Mouse (Mus musculus): ENCODE measurements around the gene Rapgef1. TPM values are rescaled to one million over a fixed set of nuclear protein-coding genes. Genes with fewer than 3 reads are reported as not detected.

Rapgef1 gene
- polyA plus RNA-seq, 1 experiment from 2014 or later: 25.3 TPM

- Histone ChIP-seq H3K36me3 (ENCODE audit: control insufficient read depth, insufficient read depth, low read length) (peaks cover 59% of the 10 kb centered on the region), H3K9ac (replicated peaks; ENCODE audit: low read length) (no peak overlapping the region), H3K4me1 (ENCODE audit: control insufficient read depth, insufficient read depth, low read length) (no peaks in the 10 kb centered on the region), H3K27ac (replicated peaks; ENCODE audit: low read depth, low read length) (no peak overlapping the region), H3K9me3 (ENCODE audit: control insufficient read depth, low read length) (no peaks in the 10 kb centered on the region), H3K4me2 (ENCODE audit: low read length) (no peak overlapping the region), H3K27me3 (ENCODE audit: control insufficient read depth, insufficient read depth, low read length) (no peaks in the 10 kb centered on the region), H3K4me3 (replicated peaks; ENCODE audit: low read depth, low read length) (no peak overlapping the region)
- ATAC-seq (ENCODE audit: low FRiP score, low TSS enrichment) (no peak), DNase-seq (peak; percentile 42)
- 21% methylated on average over 6 of the region's 6 CpGs for WGBS
Measured at GRCm38 (mm10) chr2:29716691-29717090, 97.2 kb downstream of the Rapgef1 start.

- Histone ChIP-seq H3K36me3 (ENCODE audit: control insufficient read depth, insufficient read depth, low read length) (peaks cover 66% of the 10 kb centered on the region), H3K4me1 (ENCODE audit: control insufficient read depth, insufficient read depth, low read length) (no peaks in the 10 kb centered on the region), H3K9me3 (ENCODE audit: control insufficient read depth, low read length) (no peaks in the 10 kb centered on the region), H3K27me3 (ENCODE audit: control insufficient read depth, insufficient read depth, low read length) (no peaks in the 10 kb centered on the region), H3K27ac (replicated peaks; ENCODE audit: low read depth, low read length) (no peak overlapping the region), H3K9ac (replicated peaks; ENCODE audit: low read length) (no peak overlapping the region), H3K4me3 (replicated peaks; ENCODE audit: low read depth, low read length) (no peak overlapping the region), H3K4me2 (ENCODE audit: low read length) (no peak overlapping the region)
- 93% methylated on average over 5 of the region's 5 CpGs for WGBS
- DNase-seq: no peak
- ATAC-seq (ENCODE audit: low FRiP score, low TSS enrichment): no peak
Measured at GRCm38 (mm10) chr2:29718581-29718980, 99.1 kb downstream of the Rapgef1 start.

- WGBS: 96% methylated on average over 3 of the region's 3 CpGs
- H3K9ac ChIP-seq (replicated peaks; ENCODE audit: low read length): no peak overlapping the region
- no peaks in the 10 kb centered on the region for H3K9me3 ChIP-seq (ENCODE audit: control insufficient read depth, low read length)
- peaks cover 75% of the 10 kb centered on the region for H3K36me3 ChIP-seq (ENCODE audit: control insufficient read depth, insufficient read depth, low read length)
- H3K27ac ChIP-seq (replicated peaks; ENCODE audit: low read depth, low read length): no peak overlapping the region
- no peak for DNase-seq
- H3K27me3 ChIP-seq (ENCODE audit: control insufficient read depth, insufficient read depth, low read length): no peaks in the 10 kb centered on the region
- no peak overlapping the region for H3K4me3 ChIP-seq (replicated peaks; ENCODE audit: low read depth, low read length)
- no peak overlapping the region for H3K4me2 ChIP-seq (ENCODE audit: low read length)
- H3K4me1 ChIP-seq (ENCODE audit: control insufficient read depth, insufficient read depth, low read length): no peaks in the 10 kb centered on the region
- ATAC-seq (ENCODE audit: low FRiP score, low TSS enrichment): no peak
Measured at GRCm38 (mm10) chr2:29723132-29723531, 103.6 kb downstream of the Rapgef1 start.

GRCm38 (mm10) chr2:29724664-29725365, 105.3 kb downstream of the Rapgef1 start:
- ATAC-seq (ENCODE audit: low FRiP score, low TSS enrichment) (no peak), DNase-seq (no peak)
- no peak overlapping the region for H3K9ac ChIP-seq (replicated peaks; ENCODE audit: low read length)
- 92% methylated on average over 5 of the region's 5 CpGs for WGBS
- H3K4me3 ChIP-seq (replicated peaks; ENCODE audit: low read depth, low read length): no peak overlapping the region
- H3K36me3 ChIP-seq (ENCODE audit: control insufficient read depth, insufficient read depth, low read length): peaks cover 85% of the 10 kb centered on the region
- H3K27me3 ChIP-seq (ENCODE audit: control insufficient read depth, insufficient read depth, low read length): no peaks in the 10 kb centered on the region
- H3K9me3 ChIP-seq (ENCODE audit: control insufficient read depth, low read length): no peaks in the 10 kb centered on the region
- no peak overlapping the region for H3K27ac ChIP-seq (replicated peaks; ENCODE audit: low read depth, low read length)
- no peak overlapping the region for H3K4me2 ChIP-seq (ENCODE audit: low read length)
- H3K4me1 ChIP-seq (ENCODE audit: control insufficient read depth, insufficient read depth, low read length): no peaks in the 10 kb centered on the region

- ATAC-seq (ENCODE audit: low FRiP score, low TSS enrichment) (no peak), DNase-seq (no peak)
- 51% methylated on average over 2 of the region's 2 CpGs for WGBS
- Histone ChIP-seq H3K27ac (replicated peaks; ENCODE audit: low read depth, low read length) (no peak overlapping the region), H3K9ac (replicated peaks; ENCODE audit: low read length) (no peak overlapping the region), H3K27me3 (ENCODE audit: control insufficient read depth, insufficient read depth, low read length) (no peaks in the 10 kb centered on the region), H3K4me1 (ENCODE audit: control insufficient read depth, insufficient read depth, low read length) (no peaks in the 10 kb centered on the region), H3K4me2 (ENCODE audit: low read length) (no peak overlapping the region), H3K9me3 (ENCODE audit: control insufficient read depth, low read length) (no peaks in the 10 kb centered on the region), H3K4me3 (replicated peaks; ENCODE audit: low read depth, low read length) (no peak overlapping the region), H3K36me3 (ENCODE audit: control insufficient read depth, insufficient read depth, low read length) (peaks cover 96% of the 10 kb centered on the region)
Measured at GRCm38 (mm10) chr2:29729500-29729899, 110.0 kb downstream of the Rapgef1 start.

GRCm38 (mm10) chr2:29731545-29731944, 112.0 kb downstream of the Rapgef1 start:
- Histone ChIP-seq H3K9me3 (ENCODE audit: control insufficient read depth, low read length) (no peaks in the 10 kb centered on the region), H3K9ac (replicated peaks; ENCODE audit: low read length) (no peak overlapping the region), H3K36me3 (ENCODE audit: control insufficient read depth, insufficient read depth, low read length) (peaks cover 93% of the 10 kb centered on the region), H3K4me1 (ENCODE audit: control insufficient read depth, insufficient read depth, low read length) (no peaks in the 10 kb centered on the region), H3K4me3 (replicated peaks; ENCODE audit: low read depth, low read length) (no peak overlapping the region), H3K27me3 (ENCODE audit: control insufficient read depth, insufficient read depth, low read length) (no peaks in the 10 kb centered on the region), H3K4me2 (ENCODE audit: low read length) (no peak overlapping the region), H3K27ac (replicated peaks; ENCODE audit: low read depth, low read length) (no peak overlapping the region)
- ATAC-seq (ENCODE audit: low FRiP score, low TSS enrichment) (no peak), DNase-seq (no peak)
- 81% methylated on average over 3 of the region's 3 CpGs for WGBS

GRCm38 (mm10) chr2:29732559-29732958, 113.0 kb downstream of the Rapgef1 start:
- Histone ChIP-seq H3K9ac (replicated peaks; ENCODE audit: low read length) (no peak overlapping the region), H3K27ac (replicated peaks; ENCODE audit: low read depth, low read length) (no peak overlapping the region), H3K36me3 (ENCODE audit: control insufficient read depth, insufficient read depth, low read length) (peaks cover 93% of the 10 kb centered on the region), H3K4me2 (ENCODE audit: low read length) (no peak overlapping the region), H3K4me3 (replicated peaks; ENCODE audit: low read depth, low read length) (no peak overlapping the region), H3K27me3 (ENCODE audit: control insufficient read depth, insufficient read depth, low read length) (no peaks in the 10 kb centered on the region), H3K4me1 (ENCODE audit: control insufficient read depth, insufficient read depth, low read length) (no peaks in the 10 kb centered on the region), H3K9me3 (ENCODE audit: control insufficient read depth, low read length) (no peaks in the 10 kb centered on the region)
- 92% methylated on average over 10 of the region's 10 CpGs for WGBS
- no peak for DNase-seq
- ATAC-seq (ENCODE audit: low FRiP score, low TSS enrichment): no peak

GRCm38 (mm10) chr2:29733348-29733747, 113.8 kb downstream of the Rapgef1 start:
- Histone ChIP-seq H3K4me1 (ENCODE audit: control insufficient read depth, insufficient read depth, low read length) (no peaks in the 10 kb centered on the region), H3K27ac (replicated peaks; ENCODE audit: low read depth, low read length) (no peak overlapping the region), H3K27me3 (ENCODE audit: control insufficient read depth, insufficient read depth, low read length) (no peaks in the 10 kb centered on the region), H3K4me2 (ENCODE audit: low read length) (no peak overlapping the region), H3K9ac (replicated peaks; ENCODE audit: low read length) (no peak overlapping the region), H3K9me3 (ENCODE audit: control insufficient read depth, low read length) (no peaks in the 10 kb centered on the region), H3K36me3 (ENCODE audit: control insufficient read depth, insufficient read depth, low read length) (peaks cover 93% of the 10 kb centered on the region), H3K4me3 (replicated peaks; ENCODE audit: low read depth, low read length) (no peak overlapping the region)
- ATAC-seq (ENCODE audit: low FRiP score, low TSS enrichment) (no peak), DNase-seq (no peak)
- WGBS: 97% methylated on average over 5 of the region's 5 CpGs

GRCm38 (mm10) chr2:29735708-29736107, 116.2 kb downstream of the Rapgef1 start:
- Histone ChIP-seq H3K27me3 (ENCODE audit: control insufficient read depth, insufficient read depth, low read length) (no peaks in the 10 kb centered on the region), H3K4me3 (replicated peaks; ENCODE audit: low read depth, low read length) (no peak overlapping the region), H3K9me3 (ENCODE audit: control insufficient read depth, low read length) (no peaks in the 10 kb centered on the region), H3K9ac (replicated peaks; ENCODE audit: low read length) (no peak overlapping the region), H3K27ac (replicated peaks; ENCODE audit: low read depth, low read length) (no peak overlapping the region), H3K36me3 (ENCODE audit: control insufficient read depth, insufficient read depth, low read length) (peaks cover 94% of the 10 kb centered on the region), H3K4me1 (ENCODE audit: control insufficient read depth, insufficient read depth, low read length) (no peaks in the 10 kb centered on the region), H3K4me2 (ENCODE audit: low read length) (no peak overlapping the region)
- ATAC-seq (ENCODE audit: low FRiP score, low TSS enrichment): no peak
- no peak for DNase-seq
- WGBS: 93% methylated on average over 12 of the region's 12 CpGs
